8 mouse cellular contexts compared by ENCODE assay signal in genomic region chr6:6914849-6915525, GRCm38 (mm10). TPM values are rescaled to one million over a fixed set of nuclear protein-coding genes. Genes with fewer than 3 reads are reported as not detected.
DNase-seq lines count a peak whose midpoint lies in the region; ATAC-seq and TF ChIP-seq lines count a peak whose summit lies in the region.

No protein-coding gene starts in this region.

- TF ChIP-seq POLR2A in cerebellum, adult 2 months (IDR thresholded peaks at IDR 0.05; ENCODE audit: borderline replicate concordance, insufficient read depth, low read length) = no peak
- no peak for TF ChIP-seq POLR2A in limb, embryonic 14.5 days (IDR thresholded peaks at IDR 0.05; ENCODE audit: borderline replicate concordance, extremely low read depth, insufficient read depth, insufficient read length)

- no peaks in the 10 kb centered on the region for H3K9me3 ChIP-seq in limb, embryonic 14.5 days (ENCODE audit: control insufficient read depth, low read length)
- no peaks in the 10 kb centered on the region for H3K9me3 ChIP-seq in neural tube, embryonic 12.5 days

- H3K4me3 ChIP-seq in cerebellum, adult 2 months (replicated peaks; ENCODE audit: insufficient read depth, low read depth, low read length) = no peak overlapping the region
- no peak overlapping the region for H3K4me3 ChIP-seq in limb, embryonic 14.5 days (replicated peaks; ENCODE audit: low read length)
- H3K4me3 ChIP-seq in neural tube, embryonic 12.5 days = no peak overlapping the region

- no peak overlapping the region for H3K27ac ChIP-seq in cerebellum, adult 2 months (ENCODE audit: insufficient read depth, low read length)
- no peak overlapping the region for H3K27ac ChIP-seq in limb, embryonic 14.5 days (replicated peaks; ENCODE audit: low read depth, low read length)
- no peak overlapping the region for H3K27ac ChIP-seq in neural tube, embryonic 12.5 days

- H3K4me1 ChIP-seq in cerebellum, adult 2 months (ENCODE audit: control insufficient read depth, insufficient read depth, low read length) = no peaks in the 10 kb centered on the region
- no peaks in the 10 kb centered on the region for H3K4me1 ChIP-seq in limb, embryonic 14.5 days (ENCODE audit: control insufficient read depth, insufficient read depth, low read length)
- no peaks in the 10 kb centered on the region for H3K4me1 ChIP-seq in neural tube, embryonic 12.5 days

- H3K27me3 ChIP-seq in cerebellum, adult 2 months (ENCODE audit: control insufficient read depth, insufficient read depth, low read length) = no peaks in the 10 kb centered on the region
- H3K27me3 ChIP-seq in limb, embryonic 14.5 days (ENCODE audit: control insufficient read depth, insufficient read depth, low read length) = no peaks in the 10 kb centered on the region
- no peaks in the 10 kb centered on the region for H3K27me3 ChIP-seq in neural tube, embryonic 12.5 days (replicated peaks)

- no peak overlapping the region for H3K9ac ChIP-seq in limb, embryonic 14.5 days (ENCODE audit: low read depth, low read length, severe bottlenecking)
- no peak overlapping the region for H3K9ac ChIP-seq in neural tube, embryonic 12.5 days

- no peak overlapping the region for H3K4me2 ChIP-seq in limb, embryonic 14.5 days (replicated peaks; ENCODE audit: low read depth, low read length, severe bottlenecking)
- no peak overlapping the region for H3K4me2 ChIP-seq in neural tube, embryonic 12.5 days (replicated peaks)

- 32% methylated on average over 5 of the region's 5 CpGs for WGBS in cerebellum, adult 2 months
- 38% methylated on average over 5 of the region's 5 CpGs for WGBS in limb, embryonic 14.5 days
- 41% methylated on average over 5 of the region's 5 CpGs for WGBS in neural tube, embryonic 12.5 days

- H3K36me3 ChIP-seq in limb, embryonic 14.5 days (ENCODE audit: control insufficient read depth, insufficient read depth, low read length) = no peaks in the 10 kb centered on the region
- H3K36me3 ChIP-seq in neural tube, embryonic 12.5 days = no peaks in the 10 kb centered on the region

- TF ChIP-seq CTCF in cerebellum, adult 2 months (IDR thresholded peaks at IDR 0.05; ENCODE audit: borderline replicate concordance, insufficient read depth, low read depth, low read length) = peak; percentile 36; the same call in 1 of the 2 replicates

- peak; percentile 84 for DNase-seq in 3T3-L1 (ENCODE audit: low read depth, low spot score)
- DNase-seq in ES-CJ7 (ENCODE audit: low read depth, low spot score) = peak; percentile 74
- DNase-seq in cerebellum, adult 2 months = peak; percentile 18 to 20
- peak; percentile 78 for DNase-seq in forelimb bud, embryonic 11.5 days (ENCODE audit: low read depth, low spot score)
- DNase-seq in kidney, adult 8-10 months = peak; percentile 6 to 41
- peak; percentile 72 for DNase-seq in limb, embryonic 14.5 days (ENCODE audit: low spot score)

- no peak for ATAC-seq in limb, embryonic 14.5 days (ENCODE audit: low FRiP score, low read depth)
- peak; percentile 83 for ATAC-seq in neural tube, embryonic 12.5 days (ENCODE audit: low FRiP score, low read depth)
- ATAC-seq in inflammation-experienced regulatory T-cells, adult 6 months = no peak

RNA-seq across cellular contexts. Expression of gene Dlx5, which starts 33.1 kb away (rescaled TPM):
- polyA plus RNA-seq in cerebellum, adult 2 months (2012; rRNA removed) = not detected in 2 replicates
- polyA plus RNA-seq in limb, embryonic 14.5 days (2012; rRNA removed) = 18.8 and 20.8 TPM in 2 replicates
- polyA plus RNA-seq in limb, embryonic 14.5 days (2014; fragmentation: Nextera tagmentation; extraction: Ambion mirVana) = 35.1 and 35.7 TPM in 2 replicates
- 0.72 and 1.3 TPM in 2 replicates for polyA plus RNA-seq in neural tube, embryonic 12.5 days (2016; fragmentation: Nextera tagmentation; extraction: Ambion mirVana)
- not detected for polyA plus RNA-seq in inflammation-experienced regulatory T-cells, adult 6 months (2017; shearing (Covaris generic))

RNA-seq across cellular contexts. Expression of gene Sdhaf3, which starts 40.8 kb away (rescaled TPM):
- 5.0 and 5.7 TPM in 2 replicates for polyA plus RNA-seq in cerebellum, adult 2 months (2012; rRNA removed)
- polyA plus RNA-seq in limb, embryonic 14.5 days (2012; rRNA removed) = 2.2 and 2.9 TPM in 2 replicates
- 5.9 and 7.0 TPM in 2 replicates for polyA plus RNA-seq in limb, embryonic 14.5 days (2014; fragmentation: Nextera tagmentation; extraction: Ambion mirVana)
- 6.6 TPM in 2 replicates for polyA plus RNA-seq in neural tube, embryonic 12.5 days (2016; fragmentation: Nextera tagmentation; extraction: Ambion mirVana)
- polyA plus RNA-seq in inflammation-experienced regulatory T-cells, adult 6 months (2017; shearing (Covaris generic)) = 1 to 10 TPM; 3.0 to 4.5 (median 3.3) TPM

RNA-seq across cellular contexts. Expression of gene Dlx6, which starts 51.9 kb away (rescaled TPM):
- polyA plus RNA-seq in cerebellum, adult 2 months (2012; rRNA removed) = not detected in 2 replicates
- 6.8 and 7.4 TPM in 2 replicates for polyA plus RNA-seq in limb, embryonic 14.5 days (2012; rRNA removed)
- polyA plus RNA-seq in limb, embryonic 14.5 days (2014; fragmentation: Nextera tagmentation; extraction: Ambion mirVana) = 1.00 and 1.8 TPM in 2 replicates
- not detected in 2 replicates for polyA plus RNA-seq in neural tube, embryonic 12.5 days (2016; fragmentation: Nextera tagmentation; extraction: Ambion mirVana)
- polyA plus RNA-seq in inflammation-experienced regulatory T-cells, adult 6 months (2017; shearing (Covaris generic)) = not detected

Comparison
In these comparisons a context has a peak if more than half of its experiments do, and no peak if none do; other contexts are left out.
1. DNase-seq: peak in every context shown above with its lines; median percentile 84 in 3T3-L1; 78 in forelimb bud, embryonic 11.5 days; 74 in ES-CJ7; 72 in limb, embryonic 14.5 days; 24 in kidney, adult 8-10 months; 19 in cerebellum, adult 2 months.